Mouse (Mus musculus) cerebellum, adult 9-10 months (tissue): Measurements from ENCODE around the gene Asic2.

Experiments used
- DNase-seq: peaks from one replicate; pipeline ENCODE4 v3.0.0; 2022

Asic2 gene

DNA sequence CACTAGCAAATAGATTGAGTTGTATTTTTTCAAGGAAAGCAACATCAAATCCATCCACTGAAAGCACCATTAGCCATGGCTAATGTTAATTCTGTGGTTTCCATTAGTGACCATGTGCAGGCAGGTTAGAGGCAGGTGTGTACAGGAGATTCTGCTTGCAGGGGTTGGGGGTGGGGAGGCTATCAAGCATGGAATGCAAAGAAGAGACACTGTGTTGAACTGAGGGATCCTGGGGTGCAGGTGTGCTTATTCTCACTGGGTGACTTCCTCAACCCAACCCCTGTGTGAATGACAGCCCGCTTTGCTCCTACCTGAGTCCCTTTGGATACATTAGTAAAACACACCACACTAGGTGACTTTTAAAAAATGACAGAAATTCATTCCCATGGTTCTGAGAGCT is 20.2 kb downstream of the Asic2 start:
- DNase-seq: no peak

DNA sequence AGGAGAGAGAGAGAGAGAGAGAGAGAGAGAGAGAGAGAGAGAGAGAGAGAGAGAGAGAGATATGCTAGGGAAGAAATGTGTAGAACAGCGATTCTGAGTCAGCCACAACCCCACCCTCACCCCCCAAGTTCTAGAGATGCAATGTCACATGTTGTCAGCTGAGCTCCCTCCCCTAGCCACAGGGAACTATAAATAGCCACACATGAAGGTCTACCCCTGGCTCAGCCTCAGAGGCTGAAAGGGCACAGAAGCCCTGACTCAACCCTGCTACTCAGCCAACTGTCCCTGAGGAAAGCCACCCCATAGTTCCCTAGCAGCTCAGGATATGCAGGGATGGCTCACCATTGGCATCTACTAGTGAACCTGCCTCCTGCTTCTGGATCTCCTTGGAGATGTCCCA is 26.1 kb downstream of the Asic2 start:
- no peak for DNase-seq

DNA sequence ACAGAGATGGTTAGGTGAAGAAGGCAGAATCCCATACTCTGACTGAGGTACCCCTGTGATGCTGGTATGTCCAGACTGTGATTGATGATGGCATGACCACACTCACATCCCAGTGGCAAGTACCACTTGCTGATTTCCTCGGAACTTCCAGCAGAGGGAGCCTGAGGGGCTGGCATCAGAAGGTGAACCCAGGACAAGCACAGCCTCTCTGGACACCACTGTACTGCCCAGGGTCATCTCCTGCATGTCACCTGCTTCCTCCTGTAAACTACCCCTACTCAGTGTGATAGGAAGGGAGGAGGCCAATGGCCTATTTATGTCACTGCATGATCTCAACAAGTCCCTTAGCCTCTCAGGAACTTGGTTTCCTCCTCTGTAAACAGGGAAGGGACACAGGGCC is 27.3 kb downstream of the Asic2 start:
- DNase-seq: peak; percentile 1

DNA sequence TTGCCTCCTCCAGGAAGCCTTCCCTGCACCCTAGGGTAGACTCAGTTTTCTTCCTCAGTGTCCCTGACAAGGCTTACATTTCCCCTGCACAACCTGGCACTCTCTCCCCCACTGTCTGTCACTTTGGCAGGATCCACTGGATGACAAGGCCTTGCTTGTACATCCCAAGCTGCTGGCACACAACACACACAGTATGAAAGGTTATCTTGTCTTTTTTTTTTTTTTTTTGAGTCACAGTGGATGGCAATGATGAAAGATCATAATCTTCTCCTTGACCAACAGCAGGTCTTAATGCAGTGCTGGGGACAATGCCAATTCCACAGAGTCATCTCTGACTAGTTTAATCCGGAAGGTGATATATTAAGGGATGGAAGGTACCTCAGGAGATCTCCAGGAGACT is 30.7 kb downstream of the Asic2 start:
- no peak for DNase-seq

DNA sequence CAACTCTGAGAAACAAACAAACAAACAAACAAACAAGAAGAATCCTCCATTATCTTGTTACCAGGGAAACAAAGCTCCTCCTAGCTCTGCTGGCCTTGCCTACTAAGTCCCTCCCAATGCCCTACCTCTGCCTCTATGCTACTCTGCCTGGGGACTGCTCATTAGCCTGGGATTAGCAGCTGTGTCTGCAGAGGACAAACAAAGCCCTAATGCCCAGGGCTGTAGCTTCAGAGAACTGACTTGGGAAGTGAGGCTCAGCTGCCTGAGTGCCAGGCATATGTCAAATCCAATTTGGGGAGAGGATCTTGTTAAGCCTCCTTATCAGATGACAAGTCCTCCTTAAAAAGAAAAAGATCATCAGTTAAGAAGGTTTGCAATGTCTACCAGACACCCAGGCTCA is 41.9 kb downstream of the Asic2 start:
- no peak for DNase-seq

DNA sequence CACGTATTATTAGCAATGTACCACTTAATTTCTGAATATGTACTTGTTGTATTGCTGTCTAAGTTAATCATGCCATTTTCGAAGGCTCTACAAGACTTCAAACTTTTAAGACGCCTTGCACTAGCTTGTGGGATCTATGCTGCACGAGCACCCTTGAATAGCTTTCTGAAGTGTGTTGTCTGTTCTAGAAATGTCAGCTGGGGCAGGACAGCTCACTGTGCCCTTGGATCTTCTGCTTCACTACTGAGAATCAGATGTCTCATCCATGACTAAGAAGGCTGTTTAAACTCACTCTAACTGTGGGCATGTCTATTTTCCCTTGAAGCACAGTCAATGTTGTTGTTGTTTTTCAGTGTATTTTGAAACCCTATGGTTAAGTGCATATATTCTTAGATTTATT is 44.6 kb downstream of the Asic2 start:
- DNase-seq: no peak

DNA sequence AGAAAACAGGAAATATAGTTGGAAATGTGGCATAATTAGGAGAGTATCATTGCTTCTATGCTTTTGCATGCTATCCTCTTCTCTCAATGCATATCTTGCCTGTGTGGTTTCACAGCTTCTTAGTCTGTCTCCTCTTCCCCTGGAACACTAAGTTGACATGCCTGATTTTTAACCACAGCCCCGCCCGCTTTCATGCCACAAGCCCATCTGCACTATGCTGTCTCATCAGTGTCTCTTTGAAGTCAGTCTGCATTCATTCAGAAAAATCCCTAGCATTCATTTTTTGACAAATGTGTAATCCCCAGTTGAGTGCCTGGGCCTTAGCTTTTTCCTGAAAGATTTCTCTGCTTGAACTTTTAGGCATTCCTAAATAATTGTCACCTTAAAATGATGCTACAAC is 45.2 kb downstream of the Asic2 start:
- DNase-seq: no peak

DNA sequence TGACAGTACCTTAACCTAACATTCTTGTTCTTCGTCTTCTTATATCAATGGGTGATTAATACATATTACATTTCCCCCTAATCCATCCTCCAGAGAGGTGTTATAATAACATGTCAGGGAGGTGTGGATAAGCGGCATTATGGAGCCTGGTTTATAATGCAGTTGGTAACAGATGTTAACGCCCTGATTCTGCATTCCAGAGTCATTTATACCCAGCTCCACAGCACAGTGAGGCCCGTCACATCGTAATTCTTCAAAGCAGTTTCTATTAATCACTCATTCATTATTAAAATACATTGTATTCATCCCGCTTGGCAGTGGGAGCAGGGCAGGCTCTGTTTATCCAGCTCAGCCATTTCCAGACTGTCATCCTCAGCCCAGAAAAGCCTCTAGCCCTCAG is 52.8 kb downstream of the Asic2 start:
- DNase-seq: no peak

DNA sequence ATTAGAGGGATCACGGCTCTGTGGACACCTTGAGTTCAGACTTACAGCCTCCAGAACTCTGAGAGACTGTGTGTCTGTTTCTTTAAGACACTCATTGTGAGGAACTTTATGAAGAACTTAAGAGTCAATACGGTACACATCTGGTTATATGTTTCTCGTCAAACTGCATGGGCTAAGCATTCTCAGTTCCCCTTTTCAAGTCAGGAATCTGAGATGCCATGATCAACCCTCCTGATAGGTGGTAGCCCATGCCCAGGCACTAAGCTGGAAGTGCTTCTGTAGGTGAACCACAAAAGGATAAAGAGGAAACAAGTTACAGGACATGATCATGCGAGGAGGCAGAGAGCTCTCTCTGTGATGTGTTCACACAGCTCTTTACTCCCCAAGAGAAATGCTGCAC is 55.2 kb downstream of the Asic2 start:
- no peak for DNase-seq

DNA sequence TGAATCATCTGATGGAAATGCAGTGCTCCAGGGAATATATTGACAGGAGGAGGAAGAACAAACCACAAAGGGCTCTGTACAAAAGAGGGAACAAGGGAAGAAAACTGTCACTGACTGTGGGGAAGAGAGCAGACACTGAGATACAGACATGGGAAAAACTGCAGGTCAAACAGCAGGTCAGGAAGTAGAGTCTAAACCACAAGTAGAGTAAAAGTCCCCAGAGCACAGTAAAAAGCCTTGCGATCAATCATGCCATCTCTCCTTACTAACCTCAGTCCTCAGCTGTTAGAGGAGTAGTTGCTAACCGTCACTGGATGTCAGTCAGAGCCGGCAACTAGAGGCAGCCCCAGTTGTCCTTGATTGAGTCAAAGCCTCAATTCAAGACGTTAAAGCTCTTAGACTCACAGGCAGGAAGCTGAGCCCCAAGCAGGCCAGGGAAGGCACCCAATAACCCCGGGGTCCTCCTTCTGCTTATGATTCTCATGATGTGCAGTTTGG is 58.8 kb downstream of the Asic2 start:
- DNase-seq: no peak

DNA sequence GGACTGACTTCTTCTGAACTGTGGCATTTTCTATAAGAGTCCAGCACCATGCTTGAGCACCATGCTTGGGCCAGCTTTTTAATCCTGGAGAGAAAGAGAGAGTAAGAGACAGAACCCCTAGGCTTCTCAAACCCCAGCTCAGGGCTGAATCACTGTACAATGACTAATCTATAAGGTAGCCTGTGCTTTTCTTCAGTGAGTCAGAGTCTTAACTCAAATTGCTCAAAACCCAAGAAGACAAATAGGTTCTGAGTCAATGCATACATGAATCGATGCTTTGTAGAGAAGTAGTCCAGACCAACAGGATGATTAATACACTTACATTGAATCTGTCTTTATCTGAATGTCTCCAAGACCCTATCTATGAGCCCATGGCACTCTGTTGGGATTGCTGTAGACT is 59.5 kb downstream of the Asic2 start:
- no peak for DNase-seq

DNA sequence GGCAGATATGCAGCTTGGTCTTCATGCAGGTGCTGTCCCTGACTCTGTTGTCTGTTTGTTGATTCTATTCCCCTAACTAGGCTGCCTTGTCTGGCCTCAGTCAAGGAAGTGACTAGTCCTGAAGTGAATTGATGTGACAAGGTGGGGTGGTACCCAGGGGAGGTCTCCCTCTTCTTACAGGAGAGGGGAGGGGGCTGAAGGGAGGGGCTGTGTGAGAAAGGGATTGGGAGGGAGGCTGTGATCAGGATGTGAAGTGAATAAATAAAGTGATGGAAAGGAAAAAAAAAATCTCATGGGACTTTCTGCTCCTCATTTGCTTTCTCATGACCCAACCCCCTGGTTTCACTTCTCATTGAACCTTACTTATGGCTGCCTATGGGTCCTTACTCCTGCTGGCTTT is 65.9 kb downstream of the Asic2 start:
- DNase-seq: no peak

DNA sequence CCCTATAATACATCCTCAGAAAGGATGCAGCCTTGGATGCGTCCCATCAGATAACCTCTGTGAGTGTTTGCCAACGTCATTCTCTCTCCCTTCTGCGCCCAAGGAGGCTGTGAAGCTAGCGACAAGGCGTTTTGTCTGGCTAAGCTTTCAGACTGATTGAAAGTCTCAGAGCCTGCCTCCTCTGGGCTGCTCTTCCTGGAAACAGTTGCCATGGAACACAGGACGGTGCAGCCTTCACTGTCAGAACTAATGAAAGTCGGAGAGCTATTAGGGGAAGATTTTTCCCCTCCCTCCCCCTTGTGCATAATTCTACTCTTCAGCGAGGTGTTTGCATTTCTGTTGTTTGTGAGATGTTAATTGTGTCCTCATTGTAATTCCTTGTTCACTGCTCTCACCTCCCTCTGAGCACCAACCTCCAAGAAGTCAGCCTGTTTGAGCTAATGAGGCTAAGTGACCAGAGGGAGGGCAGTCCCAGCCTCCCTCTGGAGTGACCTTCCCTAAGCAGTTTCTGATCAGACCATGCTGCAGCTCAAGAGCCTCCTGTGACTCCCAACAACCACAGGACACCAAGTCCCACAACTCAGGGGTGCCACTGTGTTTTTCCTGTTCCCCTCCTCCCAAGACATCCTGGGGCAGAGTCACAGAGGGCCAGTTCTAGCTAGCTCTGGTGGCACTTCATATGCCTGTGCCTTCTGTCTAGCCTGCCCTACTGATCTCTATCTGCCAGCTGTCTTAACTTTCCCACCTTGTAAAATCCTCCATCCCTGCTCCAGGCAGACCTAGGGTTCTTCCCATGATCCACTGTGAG is 70.5 kb downstream of the Asic2 start:
- peak; percentile 1 for DNase-seq

DNA sequence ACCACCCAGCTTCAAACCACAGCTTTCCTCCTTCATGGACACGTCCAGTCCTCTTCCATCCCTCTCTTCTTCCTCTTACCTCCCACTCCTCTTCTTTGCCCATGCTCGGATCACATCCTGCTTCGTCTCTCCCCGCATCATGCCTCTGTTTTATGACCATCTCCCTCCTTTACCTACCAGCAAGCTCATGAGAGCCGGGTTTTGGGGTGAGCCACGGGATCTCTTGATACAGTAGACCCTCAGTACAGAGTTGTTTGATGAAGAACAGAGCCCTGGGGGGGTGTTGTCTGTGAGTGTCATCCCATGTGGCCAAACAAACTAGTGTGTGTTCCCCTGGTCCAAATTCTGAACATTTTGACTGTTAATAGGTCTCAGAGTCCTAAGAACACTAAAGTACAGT is 71.7 kb downstream of the Asic2 start:
- no peak for DNase-seq

DNA sequence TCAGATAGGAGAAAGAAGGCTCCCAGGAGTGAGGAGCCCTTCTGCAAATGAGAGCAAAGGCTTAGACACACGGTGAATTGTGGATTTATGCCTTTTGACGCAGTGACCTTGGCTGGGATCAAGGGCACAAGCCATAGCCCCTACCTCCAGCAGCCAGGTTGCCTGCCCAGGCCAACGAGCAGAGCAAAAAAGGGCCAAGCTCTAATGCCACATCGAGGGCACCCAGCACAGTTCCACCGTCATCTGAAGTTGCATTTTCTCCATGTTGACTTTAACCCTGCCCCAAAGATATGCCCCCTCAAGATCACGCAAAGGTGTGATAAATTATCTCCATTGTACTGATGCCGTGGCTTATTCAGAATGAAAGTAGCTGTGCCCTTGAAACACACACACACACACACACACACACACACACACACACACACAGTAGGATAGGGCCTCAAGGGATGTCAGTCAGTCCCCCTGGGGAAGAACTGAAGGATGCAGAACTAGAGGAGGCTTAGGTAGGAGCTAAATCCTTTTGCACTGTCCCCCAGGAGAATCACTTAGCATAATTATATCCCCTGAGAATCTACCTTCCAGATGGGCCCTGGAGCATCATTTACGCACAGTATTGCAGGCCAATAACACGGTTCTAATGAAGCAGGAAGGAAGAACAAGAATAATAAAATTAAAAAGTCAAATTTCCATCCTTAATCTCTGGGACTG is 96.6 kb downstream of the Asic2 start:
- DNase-seq: no peak

DNA sequence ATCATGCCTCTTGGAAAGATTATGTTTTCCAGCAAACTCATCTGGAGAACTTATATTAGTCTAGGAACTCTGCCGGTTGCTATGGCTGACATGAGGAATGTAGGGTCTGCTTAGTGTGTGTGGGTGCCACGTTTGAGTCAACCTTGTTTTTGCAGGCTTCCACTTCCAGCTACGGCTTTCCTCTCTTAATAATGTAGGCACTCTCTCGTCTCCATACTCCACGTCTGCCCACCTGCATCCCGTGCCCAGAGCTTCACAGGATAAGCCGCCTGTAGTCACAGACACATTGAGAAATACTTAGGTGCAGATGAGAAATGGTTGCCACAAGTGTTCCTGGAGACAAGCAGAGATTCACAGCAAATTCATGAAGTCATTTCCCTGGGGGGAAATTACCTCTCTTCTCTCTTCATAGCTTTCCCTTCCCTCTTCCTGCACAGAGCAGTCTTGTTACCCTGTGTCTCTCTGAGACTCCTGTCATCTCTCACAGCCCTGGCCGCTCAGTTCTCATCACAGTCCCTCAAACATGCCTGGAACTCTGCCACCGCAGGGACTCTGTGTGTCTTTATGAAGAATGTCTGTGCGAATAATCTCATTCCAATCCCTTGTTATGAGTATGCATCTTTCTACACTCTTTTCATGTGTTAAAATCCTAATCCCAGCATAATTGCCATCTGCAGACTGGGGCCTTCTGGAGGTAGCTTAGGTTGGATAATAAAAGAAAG is 102.4 kb downstream of the Asic2 start:
- no peak for DNase-seq

DNA sequence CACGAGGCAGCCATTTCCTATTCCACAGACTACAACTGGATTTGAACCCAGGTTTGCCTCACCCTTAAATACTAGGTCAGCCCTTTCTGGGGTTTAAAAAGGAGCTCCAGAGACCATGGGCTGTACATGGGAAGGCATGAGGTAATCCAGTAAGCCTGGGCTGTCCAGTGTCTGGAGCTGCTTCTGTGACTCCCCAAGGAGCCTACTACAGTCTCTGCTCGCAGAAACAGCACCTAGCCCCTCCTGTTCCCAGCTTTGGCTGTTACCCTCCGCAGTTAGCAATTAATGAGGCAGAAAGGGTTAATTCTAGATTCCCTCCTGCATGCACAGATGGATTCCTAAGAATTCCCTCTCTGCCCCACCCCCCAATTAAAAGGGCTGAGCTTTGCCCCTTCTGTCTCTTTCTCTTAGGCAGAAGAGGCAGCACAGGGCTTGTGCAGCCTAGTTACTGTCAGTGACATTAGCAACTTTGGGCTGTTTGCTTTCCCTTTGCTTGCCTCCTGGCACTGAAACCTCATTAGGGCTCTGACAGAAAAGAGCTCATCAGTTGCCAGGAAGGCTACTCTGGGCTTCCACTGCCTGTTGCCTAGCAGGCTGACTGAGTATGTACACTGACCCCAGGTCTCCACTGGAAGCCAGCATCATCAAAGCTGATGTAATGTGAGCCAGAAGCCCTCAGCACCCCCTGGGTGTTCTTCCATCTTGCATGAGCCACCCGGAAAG is 107.8 kb downstream of the Asic2 start, which contains the start of gene 5530401A14Rik:
5530401A14Rik (plus strand) TSS at position 424 of the 723 bp plus-strand sequence.
- DNase-seq: peak; percentile 12

DNA sequence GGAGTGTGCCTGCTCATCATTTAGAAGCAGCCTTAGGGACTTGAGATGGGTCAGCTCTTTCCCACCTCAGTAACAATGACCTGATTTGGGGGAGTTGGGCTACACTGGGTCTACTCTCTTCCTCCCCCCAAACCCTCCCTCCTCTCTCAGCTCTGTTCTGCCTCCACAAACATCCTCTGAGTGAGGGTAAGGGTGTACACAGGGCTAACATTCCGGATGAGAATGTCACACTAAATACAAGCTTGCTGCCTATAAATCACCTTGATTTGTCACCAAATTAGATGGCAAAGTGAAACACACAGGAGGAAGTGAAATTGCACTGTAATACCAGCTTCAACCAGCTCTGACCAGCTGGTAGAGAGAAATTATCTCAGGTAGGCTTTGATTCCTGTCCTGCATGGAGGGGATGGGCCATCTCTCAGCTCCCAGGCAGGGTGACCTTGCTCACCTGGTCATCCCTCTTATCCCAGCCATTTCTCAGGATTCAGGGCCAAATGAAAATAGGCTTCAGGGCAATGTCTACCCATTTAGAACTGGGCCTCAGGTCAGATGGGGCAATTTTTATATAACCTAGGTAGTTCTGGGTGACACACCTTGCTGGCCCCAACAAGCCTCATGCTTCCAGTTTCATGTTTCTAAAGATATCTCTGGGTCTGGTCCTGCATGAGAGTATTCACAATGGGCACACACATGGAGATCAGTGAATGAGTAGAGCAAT is 120.3 kb downstream of the Asic2 start:
- no peak for DNase-seq

DNA sequence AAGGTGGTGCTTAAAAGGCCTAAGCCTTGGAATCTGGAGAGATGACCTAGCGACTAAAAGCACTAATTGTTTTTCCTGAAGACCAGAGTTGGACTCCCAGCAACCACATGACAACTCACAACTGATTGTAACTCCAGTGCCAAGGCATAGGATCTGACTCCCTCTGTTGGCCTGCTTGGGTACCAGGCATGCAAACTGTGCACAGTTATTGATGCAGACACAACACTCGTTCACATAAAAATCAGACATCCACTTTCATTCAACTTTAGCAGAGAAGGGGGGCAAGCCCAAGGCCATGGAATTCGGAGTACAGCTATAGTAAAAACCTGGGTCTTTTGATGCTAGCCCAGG is 122.6 kb downstream of the Asic2 start:
- no peak for DNase-seq

DNA sequence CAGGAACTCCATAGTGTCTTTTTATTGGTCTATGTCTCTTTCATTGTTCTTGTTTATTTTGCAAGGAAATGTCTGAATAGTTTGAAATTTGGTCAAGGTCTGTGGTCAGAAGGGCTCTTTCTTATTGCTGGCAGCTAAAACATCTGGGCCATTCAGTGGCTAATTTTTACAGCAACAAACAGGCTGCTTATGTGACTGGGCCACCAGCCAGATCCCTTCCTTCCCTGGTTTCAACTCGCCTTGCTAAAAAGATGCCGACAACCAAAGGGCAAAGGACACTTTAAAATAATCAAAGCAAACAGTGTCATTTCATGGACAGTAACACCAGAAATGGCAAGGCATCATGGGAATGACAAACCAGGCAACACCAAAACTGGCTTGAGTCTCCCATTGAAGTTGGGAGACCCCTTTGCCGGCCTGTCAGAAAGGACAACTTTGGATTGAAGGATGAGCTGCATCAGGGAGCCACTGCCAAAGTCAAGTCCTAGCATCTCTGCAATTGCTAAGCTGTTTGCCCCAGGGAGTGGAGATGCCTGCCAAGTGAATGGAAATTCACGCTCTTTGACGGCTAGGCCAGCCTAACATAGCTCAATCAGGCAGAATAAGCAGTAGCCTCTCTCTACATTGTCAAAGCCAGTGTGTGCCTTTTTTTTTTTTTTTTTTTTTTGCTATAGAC is 123.1 kb downstream of the Asic2 start:
- DNase-seq: peak; percentile 20

DNA sequence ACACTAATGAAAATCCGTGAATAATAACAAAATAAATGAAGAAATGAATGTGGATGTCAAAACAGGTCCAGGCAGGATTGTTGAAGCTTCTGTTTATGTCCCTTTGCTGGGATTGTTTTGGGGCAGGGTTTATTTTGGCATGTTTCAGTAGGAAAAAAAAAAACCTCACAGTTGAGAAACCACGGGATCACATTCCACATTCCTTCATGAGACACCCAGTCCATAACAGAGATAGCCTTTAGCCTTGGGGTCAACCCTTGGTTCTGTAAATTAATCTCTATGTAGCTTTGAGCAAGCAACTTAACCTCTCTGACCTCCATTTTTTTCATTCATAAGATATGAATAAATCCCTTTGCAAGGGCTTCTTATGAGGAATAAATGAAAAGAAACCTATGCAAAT is 127.3 kb downstream of the Asic2 start:
- DNase-seq: no peak

DNA sequence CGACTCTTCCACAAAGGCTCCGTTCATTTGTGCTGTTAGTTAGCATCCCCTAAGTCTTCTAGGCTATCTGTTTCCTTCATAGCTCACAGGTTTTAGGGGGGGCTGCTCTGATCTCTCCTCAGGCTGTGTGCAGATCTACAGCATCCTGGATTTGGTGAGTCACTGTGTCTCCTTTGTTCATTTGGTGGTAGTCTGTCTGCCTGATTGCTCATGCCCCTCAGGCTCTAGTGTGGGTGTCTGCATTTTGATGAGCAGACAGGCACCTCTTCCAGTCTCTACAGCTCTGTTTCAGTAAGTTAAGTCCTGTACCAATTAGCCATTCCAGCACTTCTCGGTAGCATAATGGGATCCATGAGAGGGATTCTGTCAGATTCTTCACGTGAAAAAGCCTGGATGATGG is 129.8 kb downstream of the Asic2 start:
- DNase-seq: no peak
